Mouse (Mus musculus) kidney, embryonic 15.5 days (tissue): Measurements from ENCODE around the gene C130032M10Rik. TPM values are rescaled to one million over a fixed set of nuclear protein-coding genes. Genes with fewer than 3 reads are reported as not detected.

Source experiments
- polyA plus RNA-seq: library from polyadenylated mRNA; unstranded; fragments of >200 nt; fragmentation: Nextera tagmentation; extraction: Ambion mirVana; gene quantifications from 2 replicates; pipeline ENCODE4 v1.2.1, GENCODE M21; 2015

Gene C130032M10Rik
- polyA plus RNA-seq, 1 experiment from 2014 or later: 0.62 TPM

Other genes starting within 250 kb of the C130032M10Rik start
- not detected in 2 replicates for gene Bcl2a1c, start 185.6 kb upstream of the C130032M10Rik start, polyA plus RNA-seq
- 128 and 138 TPM in 2 replicates for gene Crtap, start 125.0 kb upstream of the C130032M10Rik start, polyA plus RNA-seq
- gene Glb1, start 114.6 kb upstream of the C130032M10Rik start, polyA plus RNA-seq: 54.0 and 58.4 TPM in 2 replicates
- 11.0 and 12.5 TPM in 2 replicates for gene Tmppe, start 114.6 kb upstream of the C130032M10Rik start, polyA plus RNA-seq
- 0.55 and 0.78 TPM in 2 replicates for gene Ccr4, start 10.8 kb upstream of the C130032M10Rik start, polyA plus RNA-seq
- 0.87 and 1.00 TPM in 2 replicates for gene Trim71, start 48.7 kb downstream of the C130032M10Rik start, polyA plus RNA-seq
- 66.3 and 68.7 TPM in 2 replicates for gene Cnot10, start 124.5 kb downstream of the C130032M10Rik start, polyA plus RNA-seq
- 62.2 and 67.5 TPM in 2 replicates for gene Dync1li1, start 173.1 kb downstream of the C130032M10Rik start, polyA plus RNA-seq
- gene Cmtm6, start 215.4 kb downstream of the C130032M10Rik start, polyA plus RNA-seq: 56.3 and 57.6 TPM in 2 replicates